Comparison of ENCODE assay signal across 9 mouse cellular contexts in the genomic region with DNA sequence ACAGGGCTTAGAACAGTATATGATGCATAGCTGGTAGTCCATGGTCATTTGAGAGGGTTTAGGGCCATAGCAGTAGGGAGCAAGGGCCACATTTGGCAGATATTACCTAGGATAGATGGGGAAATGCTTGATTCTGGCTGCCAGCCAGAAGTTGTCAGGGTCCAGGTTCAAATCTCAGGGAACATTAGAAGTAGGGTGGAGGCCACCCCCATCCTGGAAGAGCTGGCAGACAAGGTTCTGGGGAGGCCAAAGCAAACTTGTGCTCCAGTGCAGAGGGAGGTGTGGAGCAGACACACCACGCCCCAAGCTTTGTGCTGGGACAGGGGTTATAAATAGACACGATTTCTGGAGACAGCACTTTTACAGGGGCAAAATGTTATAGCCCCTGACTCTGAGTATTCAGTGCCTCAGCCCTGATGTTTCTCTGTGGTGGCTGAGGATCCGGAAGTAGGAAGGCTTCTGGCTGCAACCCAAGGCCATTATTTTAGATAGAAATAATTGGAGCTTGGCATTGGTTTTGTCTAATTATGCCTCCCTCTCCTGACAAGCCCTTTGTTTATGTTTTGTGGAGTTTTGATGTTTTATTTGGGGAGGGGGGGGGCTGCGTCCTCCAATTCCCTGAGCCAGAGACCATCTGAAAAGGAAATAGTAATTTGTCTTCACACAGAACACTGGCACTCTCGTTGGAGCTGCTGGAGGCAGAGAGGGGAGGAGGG.
DNase-seq lines count a peak whose midpoint lies in the region; ATAC-seq and TF ChIP-seq lines count a peak whose summit lies in the region.
"Had no signal": no experiment of that assay in that cellular context is flagged by ENCODE, and none has a peak within 500 bp of the region (broad histone marks: within the 10 kb centered on the region; RNA-seq: fewer than 3 reads in every experiment).

No protein-coding gene starts in this region.

- H3K4me1 ChIP-seq in stomach, embryonic 14.5 days (ENCODE audit: control insufficient read depth, insufficient read depth, low read length), result peaks cover 8% of the 10 kb centered on the region; the same call in 1 of the 2 replicates
- H3K4me1 ChIP-seq in stomach, postnatal 0 days (replicated peaks; ENCODE audit: control insufficient read depth, insufficient read depth), result no peaks in the 10 kb centered on the region
- H3K4me1 ChIP-seq in limb, embryonic 13.5 days, result peaks cover 10% of the 10 kb centered on the region

- peak; percentile 28 to 40 for DNase-seq in heart, adult 18-20 months
- DNase-seq in heart, postnatal 36 days, result no peak
- DNase-seq in stomach, postnatal 0 days (ENCODE audit: low spot score), result no peak
- no peak for DNase-seq in ovary, postnatal 36 days (ENCODE audit: low spot score)
- DNase-seq in adrenal gland, adult 8-10 months, result no peak

- no peaks in the 10 kb centered on the region for H3K9me3 ChIP-seq in stomach, embryonic 14.5 days (ENCODE audit: control insufficient read depth, low read depth, low read length)
- no peaks in the 10 kb centered on the region for H3K9me3 ChIP-seq in stomach, postnatal 0 days (ENCODE audit: control insufficient read depth, low read length)
- H3K9me3 ChIP-seq in limb, embryonic 13.5 days, result no peaks in the 10 kb centered on the region

- 0 out of 2 replicates have a peak overlapping the region, but pooled peaks have one; percentile 18 for H3K4me2 ChIP-seq in stomach, embryonic 14.5 days (replicated peaks; ENCODE audit: low read depth, low read length)
- H3K4me2 ChIP-seq in stomach, postnatal 0 days (replicated peaks; ENCODE audit: low read depth), result no peak overlapping the region; the same call in 1 of the 2 replicates
- H3K4me2 ChIP-seq in limb, embryonic 13.5 days (replicated peaks), result peak overlapping the region; percentile 43

- WGBS in stomach, embryonic 14.5 days, result 14% methylated on average over 5 of the region's 5 CpGs
- WGBS in stomach, postnatal 0 days, result 13% methylated on average over 5 of the region's 5 CpGs
- WGBS in limb, embryonic 13.5 days, result 22% methylated on average over 5 of the region's 5 CpGs

- H3K9ac ChIP-seq in stomach, embryonic 14.5 days (replicated peaks; ENCODE audit: low read depth, low read length), result no peak overlapping the region
- no peak overlapping the region for H3K9ac ChIP-seq in stomach, postnatal 0 days (ENCODE audit: low read length)
- H3K9ac ChIP-seq in limb, embryonic 13.5 days, result no peak overlapping the region

- no peaks in the 10 kb centered on the region for H3K27me3 ChIP-seq in stomach, embryonic 14.5 days (ENCODE audit: control insufficient read depth, insufficient read depth, low read length)
- H3K27me3 ChIP-seq in stomach, postnatal 0 days (ENCODE audit: control insufficient read depth, insufficient read depth, low read length), result no peaks in the 10 kb centered on the region
- no peaks in the 10 kb centered on the region for H3K27me3 ChIP-seq in limb, embryonic 13.5 days

- ATAC-seq in stomach, embryonic 14.5 days (ENCODE audit: insufficient number of reproducible peaks, insufficient read depth, low FRiP score, low read depth), result no peak; the same call in 1 of the 2 replicates
- ATAC-seq in stomach, postnatal 0 days (ENCODE audit: low FRiP score, low TSS enrichment), result no peak
- ATAC-seq in limb, embryonic 13.5 days (ENCODE audit: low FRiP score, low read depth), result no peak
- no peak for ATAC-seq in granulocyte monocyte progenitor cell, adult 5-6 weeks (replicated peaks; ENCODE audit: poor library complexity, severe bottlenecking)

- no peak overlapping the region for H3K27ac ChIP-seq in stomach, embryonic 14.5 days (ENCODE audit: low read length)
- no peak overlapping the region for H3K27ac ChIP-seq in stomach, postnatal 0 days (replicated peaks)
- H3K27ac ChIP-seq in limb, embryonic 13.5 days, result no peak overlapping the region
- H3K27ac ChIP-seq: kidney, postnatal 0 days had no signal

- no peak overlapping the region for H3K4me3 ChIP-seq in stomach, embryonic 14.5 days (ENCODE audit: low read depth, low read length)
- no peak overlapping the region for H3K4me3 ChIP-seq in stomach, postnatal 0 days (ENCODE audit: low read depth, low read length)
- no peak overlapping the region for H3K4me3 ChIP-seq in limb, embryonic 13.5 days

- intact Hi-C loops in heart, postnatal 36 days (cut with DNase I), result no loop called here

- no peak for TF ChIP-seq EP300 in stomach, postnatal 0 days (optimal IDR thresholded peaks at IDR 0.05)

- TF ChIP-seq CTCF in stomach, postnatal 0 days (IDR thresholded peaks at IDR 0.05; ENCODE audit: low read depth), result no peak

- H3K36me3 ChIP-seq in stomach, embryonic 14.5 days (ENCODE audit: control insufficient read depth, insufficient read depth, low read length), result no peaks in the 10 kb centered on the region
- H3K36me3 ChIP-seq in stomach, postnatal 0 days (ENCODE audit: control insufficient read depth, insufficient read depth, low read length), result no peaks in the 10 kb centered on the region
- no peaks in the 10 kb centered on the region for H3K36me3 ChIP-seq in limb, embryonic 13.5 days

Comparison
In these comparisons a context has a peak if more than half of its experiments do, and no peak if none do; other contexts are left out.
1. DNase-seq: peak in heart, adult 18-20 months (2 of 2); none in heart, postnatal 36 days (0 of 2), stomach, postnatal 0 days (single experiment), ovary, postnatal 36 days (single experiment) and adrenal gland, adult 8-10 months (single experiment).